Mouse (Mus musculus) liver, embryonic 14.5 days (tissue): ENCODE measurements around the gene Use1. TPM values are rescaled to one million over a fixed set of nuclear protein-coding genes. Genes with fewer than 3 reads are reported as not detected.
A peak's percentile ranks its signal among the peaks of the same experiment; 100 is the strongest.

Experiments
- ATAC-seq: fragments of 200-750 bp; cut with Nextera tagmentation; 2 replicates; pipeline ENCODE4 v1.8.0; 2017; ENCODE audit warnings: moderate number of reproducible peaks, mild to moderate bottlenecking, moderate library complexity; ENCODE audit not compliant: insufficient read depth
- DNase-seq, 3 experiments: peaks; one replicate each; pipeline ENCODE4 v3.0.0-alpha.2; 2012 to 2013; ENCODE audit warnings: low read depth in 3 of 3, low spot score in 3 of 3
- H3K27ac ChIP-seq: fragments of 300-500 bp; sonication (generic); 2 replicates; pipeline ENCODE4 v1.5.1; 2014; ENCODE audit warnings: moderate library complexity, mild to moderate bottlenecking, control low read depth, inconsistent platforms
- H3K27me3 ChIP-seq: fragments of 300-500 bp; sonication (generic); 2 replicates; pipeline ENCODE4 v1.6.1; 2014; ENCODE audit warnings: mild to moderate bottlenecking, low read length, moderate library complexity; ENCODE audit not compliant: control insufficient read depth, insufficient read depth
- H3K36me3 ChIP-seq: fragments of 300-500 bp; sonication (generic); replicated peaks from 2 replicates; pipeline ENCODE4 v1.6.1; 2014; ENCODE audit warnings: low read depth; ENCODE audit not compliant: control insufficient read depth, insufficient read depth
- H3K4me1 ChIP-seq, 2 experiments: fragments of 200-500 bp in 1 of 2; fragments of 300-500 bp in 1 of 2; sonication (generic) in 1 of 2; replicated peaks; 2 replicates each; pipeline ENCODE4 v1.6.1; 2012 to 2014; ENCODE audit warnings: antibody characterized with exemption in 1 of 2, inconsistent platforms in 1 of 2, low read length in 1 of 2; ENCODE audit not compliant: control insufficient read depth in 2 of 2, insufficient read depth in 2 of 2
- H3K4me2 ChIP-seq: fragments of 300-500 bp; sonication (generic); 2 replicates; pipeline ENCODE4 v1.6.1; 2014; ENCODE audit warnings: low read depth, mild to moderate bottlenecking, control low read depth, moderate library complexity
- H3K4me3 ChIP-seq, 2 experiments: fragments of 200-500 bp in 1 of 2; fragments of 300-500 bp in 1 of 2; sonication (generic) in 1 of 2; 2 replicates each; pipeline ENCODE4 v1.5.1; 2012 to 2014; ENCODE audit warnings: low read depth in 2 of 2, low read length in 2 of 2, mild to moderate bottlenecking in 2 of 2, control low read depth in 1 of 2, inconsistent platforms in 1 of 2, moderate library complexity in 1 of 2; ENCODE audit not compliant: insufficient read depth in 1 of 2
- H3K9ac ChIP-seq: fragments of 300-500 bp; sonication (generic); replicated peaks from 2 replicates; pipeline ENCODE4 v1.6.1; 2014; ENCODE audit warnings: mild to moderate bottlenecking, control low read depth, moderate library complexity
- H3K9me3 ChIP-seq: fragments of 300-500 bp; sonication (generic); 2 replicates; pipeline ENCODE4 v1.6.1; 2016; ENCODE audit warnings: low read length, mixed read lengths; ENCODE audit not compliant: control insufficient read depth
- CTCF ChIP-seq: IDR thresholded peaks from 2 replicates; pipeline ENCODE4 v1.5.1; 2016; ENCODE audit warnings: antibody characterized with exemption, low read depth, control low read depth
- EP300 ChIP-seq: IDR thresholded peaks from 2 replicates; pipeline ENCODE4 v1.6.1; 2016; ENCODE audit warnings: antibody characterized with exemption, low read depth
- WGBS: fragments of 180-500 bp; shearing (Covaris S2); extraction: QIAGEN DNeasy Blood & Tissue Kit; methylation state at CpG from one replicate; pipeline ENCODE4 v1.1.7; 2014; ENCODE audit not compliant: insufficient replicate concordance; 5-methylcytosine and 5-hydroxymethylcytosine counted together
- polyA plus RNA-seq, 2 experiments: library from polyadenylated mRNA; depleted of rRNA in 1 of 2; stranded (reverse) in 1 of 2; unstranded in 1 of 2; fragments of >200 nt; fragmentation: Nextera tagmentation in 1 of 2; extraction: Ambion mirVana in 1 of 2; gene quantifications; 2 replicates each; pipeline versions ENCODE4 v1.2.1 to v1.2.3; 2012 to 2014

Use1 gene
- polyA plus RNA-seq, 2 experiments = 48.2 to 57.2 TPM

DNA sequence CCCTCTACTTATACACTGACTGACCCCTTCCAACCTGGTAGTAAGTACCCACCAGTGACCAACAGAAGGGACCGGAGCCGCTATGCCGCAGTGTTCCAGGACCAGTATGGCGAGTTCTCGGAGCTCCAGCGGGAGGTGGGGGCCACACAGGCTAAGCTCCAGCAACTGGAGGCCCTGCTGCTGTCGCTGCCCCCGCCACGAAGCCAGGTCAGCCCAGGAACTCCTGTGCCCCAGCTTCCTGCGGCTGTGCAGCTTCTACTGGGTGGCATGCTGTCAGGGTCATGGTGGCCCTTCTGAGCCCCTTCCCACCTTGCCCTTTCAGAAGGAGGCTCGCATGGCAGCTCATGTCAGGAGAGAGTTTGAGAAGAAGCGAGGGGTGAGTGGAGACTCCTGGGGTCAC, 5.8 kb downstream of the Use1 start:
- WGBS = 81% methylated on average over 12 of the region's 12 CpGs
- no peak for ATAC-seq
- H3K36me3 ChIP-seq = peaks cover 2% of the 10 kb centered on the region
- no peaks in the 10 kb centered on the region; the same call in 1 of the 2 replicates for H3K27me3 ChIP-seq
- H3K9ac ChIP-seq = no peak overlapping the region
- TF ChIP-seq CTCF (no peak), EP300 (no peak)
- no peaks in the 10 kb centered on the region for H3K9me3 ChIP-seq
- no peak overlapping the region for H3K4me3 ChIP-seq
- DNase-seq = no peak
- H3K27ac ChIP-seq = no peak overlapping the region
- no peak overlapping the region for H3K4me2 ChIP-seq
- H3K4me1 ChIP-seq = peaks cover 23 to 28% of the 10 kb centered on the region in 2 experiments

GRCm38 (mm10) chr8:71373000-71373399, 6.4 kb downstream of the Use1 start:
- no peak overlapping the region for H3K27ac ChIP-seq
- no peak overlapping the region for H3K9ac ChIP-seq
- no peaks in the 10 kb centered on the region for H3K9me3 ChIP-seq
- ATAC-seq (no peak), DNase-seq (no peak)
- 83% methylated on average over 3 of the region's 3 CpGs for WGBS
- peaks cover 17 to 22% of the 10 kb centered on the region in 2 experiments for H3K4me1 ChIP-seq
- TF ChIP-seq CTCF (0 out of 2 replicates have a peak, but pooled peaks have one; percentile 15), EP300 (no peak)
- no peak overlapping the region for H3K4me3 ChIP-seq
- no peaks in the 10 kb centered on the region; the same call in 1 of the 2 replicates for H3K27me3 ChIP-seq
- no peak overlapping the region for H3K4me2 ChIP-seq
- H3K36me3 ChIP-seq = peaks cover 2% of the 10 kb centered on the region

GRCm38 (mm10) chr8:71374616-71375206, 8.1 kb downstream of the Use1 start:
- peaks cover 14 to 17% of the 10 kb centered on the region in 2 experiments for H3K4me1 ChIP-seq
- H3K4me3 ChIP-seq = no peak overlapping the region
- no peak overlapping the region for H3K27ac ChIP-seq
- H3K27me3 ChIP-seq = peaks cover 5% of the 10 kb centered on the region
- no peak overlapping the region for H3K9ac ChIP-seq
- H3K36me3 ChIP-seq = no peaks in the 10 kb centered on the region; the same call in 1 of the 2 replicates
- H3K9me3 ChIP-seq = no peaks in the 10 kb centered on the region
- ATAC-seq = no peak
- WGBS = 67% methylated on average over 17 of the region's 17 CpGs
- TF ChIP-seq EP300 (no peak), CTCF (no peak)
- no peak for DNase-seq
- no peak overlapping the region for H3K4me2 ChIP-seq

GRCm38 (mm10) chr8:71375581-71376422, 9.2 kb downstream of the Use1 start:
- peaks cover 16% of the 10 kb centered on the region for H3K27me3 ChIP-seq

More at GRCm38 (mm10) chr8:71375581-71376422, 9.2 kb downstream of the Use1 start:
- DNase-seq = peak; percentile 52 to 62 (median 61)
- no peak overlapping the region for H3K9ac ChIP-seq
- H3K4me3 ChIP-seq = peak overlapping the region in 1 of 2 experiments; percentile 28; a peak in 2 of 4 replicates
- WGBS = 25% methylated on average over 68 of the region's 74 CpGs
- H3K9me3 ChIP-seq = no peaks in the 10 kb centered on the region
- H3K4me1 ChIP-seq = peaks cover 9 to 14% of the 10 kb centered on the region in 2 experiments
- no peak for ATAC-seq
- H3K4me2 ChIP-seq = peak overlapping the region; percentile 61
- no peak for TF ChIP-seq EP300
- 0 out of 2 replicates have a peak, but pooled peaks have one; percentile 5 for TF ChIP-seq CTCF
- H3K36me3 ChIP-seq = no peaks in the 10 kb centered on the region; the same call in 1 of the 2 replicates
- H3K27ac ChIP-seq = no peak overlapping the region
